In the genomic region with DNA sequence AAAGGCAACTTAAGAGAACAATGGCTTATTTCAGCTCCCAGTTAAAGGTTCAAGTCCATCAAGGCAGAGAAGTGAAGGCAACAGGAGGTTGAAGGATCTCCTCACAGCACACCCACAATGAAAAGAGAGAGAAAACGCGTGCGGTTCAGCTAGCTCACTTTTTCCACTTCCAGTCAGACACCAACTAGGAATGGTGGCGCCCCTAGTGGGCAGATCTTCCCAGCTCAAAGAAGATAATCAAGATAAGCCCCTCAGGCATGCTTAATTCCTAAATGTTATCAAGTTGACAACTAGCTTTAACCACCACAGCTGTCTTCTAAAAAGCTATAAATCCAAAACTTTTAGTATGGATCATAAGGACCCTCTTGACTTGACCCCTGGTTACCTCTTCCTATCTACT, we compare ENCODE assay signal across 8 mouse cellular contexts. TPM values are rescaled to one million over a fixed set of nuclear protein-coding genes. Genes with fewer than 3 reads are reported as not detected.
DNase-seq lines count a peak whose midpoint lies in the region; ATAC-seq lines count a peak whose summit lies in the region.

No protein-coding gene starts in this region.

- no peaks in the 10 kb centered on the region for H3K9me3 ChIP-seq in forebrain, embryonic 14.5 days (replicated peaks; ENCODE audit: control insufficient read depth, low read length)
- no peaks in the 10 kb centered on the region for H3K9me3 ChIP-seq in forebrain, embryonic 13.5 days (replicated peaks)
- no peaks in the 10 kb centered on the region for H3K9me3 ChIP-seq in kidney, embryonic 15.5 days (replicated peaks)

- H3K9ac ChIP-seq in forebrain, embryonic 14.5 days (ENCODE audit: low read length), result no peak overlapping the region
- no peak overlapping the region for H3K9ac ChIP-seq in forebrain, embryonic 13.5 days
- no peak overlapping the region for H3K9ac ChIP-seq in kidney, embryonic 15.5 days

- 0 out of 2 replicates have a peak, but pooled peaks cover 11% of the 10 kb centered on the region for H3K27me3 ChIP-seq in forebrain, embryonic 14.5 days (replicated peaks; ENCODE audit: control insufficient read depth, insufficient read depth, low read length)
- peaks cover 16% of the 10 kb centered on the region for H3K27me3 ChIP-seq in forebrain, embryonic 13.5 days
- peaks cover 7% of the 10 kb centered on the region; the same call in 1 of the 2 replicates for H3K27me3 ChIP-seq in kidney, embryonic 15.5 days

- WGBS in forebrain, embryonic 14.5 days, result 9% methylated on average over 4 of the region's 4 CpGs
- WGBS in forebrain, embryonic 13.5 days, result 7% methylated on average over 4 of the region's 4 CpGs
- WGBS in kidney, embryonic 15.5 days, result 6% methylated on average over 4 of the region's 4 CpGs

- no peak overlapping the region for H3K4me2 ChIP-seq in forebrain, embryonic 14.5 days (ENCODE audit: low read length)
- no peak overlapping the region for H3K4me2 ChIP-seq in forebrain, embryonic 13.5 days
- peak overlapping the region; percentile 83 for H3K4me2 ChIP-seq in kidney, embryonic 15.5 days

- DNase-seq in forebrain, embryonic 14.5 days (ENCODE audit: low spot score), result peak; percentile 59
- DNase-seq in gastrocnemius, postnatal 4 days (ENCODE audit: low spot score in 2 of 2), result peak; percentile 42 to 74
- peak; percentile 60 for DNase-seq in lung, postnatal 25 days (ENCODE audit: low spot score)
- DNase-seq in spleen, postnatal 10 days (ENCODE audit: low spot score in 2 of 2), result peak; percentile 80 to 90

- H3K4me1 ChIP-seq in forebrain, embryonic 14.5 days (ENCODE audit: control insufficient read depth, insufficient read depth, low read length), result peaks cover 3% of the 10 kb centered on the region; the same call in 1 of the 2 replicates
- H3K4me1 ChIP-seq in forebrain, embryonic 13.5 days, result peaks cover 19% of the 10 kb centered on the region
- no peaks in the 10 kb centered on the region for H3K4me1 ChIP-seq in brown adipose tissue, adult 24 weeks (ENCODE audit: control insufficient read depth, insufficient read depth, insufficient read length, low read length)
- H3K4me1 ChIP-seq in kidney, embryonic 15.5 days, result peaks cover 24% of the 10 kb centered on the region

- H3K4me3 ChIP-seq in forebrain, embryonic 14.5 days (ENCODE audit: low read depth, low read length), result no peak overlapping the region
- H3K4me3 ChIP-seq in forebrain, embryonic 13.5 days, result no peak overlapping the region
- H3K4me3 ChIP-seq in brown adipose tissue, adult 24 weeks (ENCODE audit: insufficient read depth, low read depth, low read length), result peak overlapping the region; percentile 67; the same call in 1 of the 2 replicates
- peak overlapping the region; percentile 71 for H3K4me3 ChIP-seq in kidney, embryonic 15.5 days (replicated peaks)

- peaks cover 3% of the 10 kb centered on the region; the same call in 1 of the 2 replicates for H3K36me3 ChIP-seq in forebrain, embryonic 14.5 days (ENCODE audit: control insufficient read depth, insufficient read depth, low read length)
- H3K36me3 ChIP-seq in forebrain, embryonic 13.5 days (ENCODE audit: poor library complexity, severe bottlenecking), result peaks cover 4% of the 10 kb centered on the region
- H3K36me3 ChIP-seq in kidney, embryonic 15.5 days, result peaks cover 7% of the 10 kb centered on the region

- no peak overlapping the region for H3K27ac ChIP-seq in forebrain, embryonic 14.5 days (ENCODE audit: low read depth, low read length)
- no peak overlapping the region for H3K27ac ChIP-seq in forebrain, embryonic 13.5 days
- no peak overlapping the region for H3K27ac ChIP-seq in brown adipose tissue, adult 24 weeks (replicated peaks; ENCODE audit: low read depth, low read length)
- no peak overlapping the region for H3K27ac ChIP-seq in kidney, embryonic 15.5 days

- ATAC-seq in forebrain, embryonic 14.5 days, result no peak
- no peak for ATAC-seq in forebrain, embryonic 13.5 days
- ATAC-seq in CD4-positive, CD25-positive, alpha-beta regulatory T cell, adult 4 months, result peak; percentile 64
- ATAC-seq in kidney, embryonic 15.5 days (replicated peaks; ENCODE audit: low FRiP score), result no peak

RNA-seq across cellular contexts. Expression of a gene that starts 1.4 kb away (rescaled TPM):
- 6.1 and 8.3 TPM in 2 replicates for polyA plus RNA-seq in forebrain, embryonic 14.5 days (2014; fragmentation: Nextera tagmentation; extraction: Ambion mirVana)
- 8.3 and 10.9 TPM in 2 replicates for polyA plus RNA-seq in forebrain, embryonic 13.5 days (2015; fragmentation: Nextera tagmentation; extraction: Ambion mirVana)
- 1 to 10 TPM; 1.1 to 2.7 TPM for polyA plus RNA-seq in CD4-positive, CD25-positive, alpha-beta regulatory T cell, adult 4 months (2017; shearing (Covaris generic))
- 21.3 and 26.9 TPM in 2 replicates for polyA plus RNA-seq in brown adipose tissue, adult 24 weeks (2012; ENCODE audit: insufficient read depth, insufficient read length, missing spikeins)
- total RNA-seq in gastrocnemius, postnatal 4 days (2021), result 10 to 100 TPM; 22.4 to 23.5 TPM
- polyA plus RNA-seq in kidney, embryonic 15.5 days (2015; fragmentation: Nextera tagmentation; extraction: Ambion mirVana), result 17.7 and 20.4 TPM in 2 replicates

RNA-seq across cellular contexts. Expression of a gene that starts 1.6 kb away (rescaled TPM):
- polyA plus RNA-seq in forebrain, embryonic 14.5 days (2014; fragmentation: Nextera tagmentation; extraction: Ambion mirVana), result 12.2 and 15.1 TPM in 2 replicates
- polyA plus RNA-seq in forebrain, embryonic 13.5 days (2015; fragmentation: Nextera tagmentation; extraction: Ambion mirVana), result 24.2 and 29.5 TPM in 2 replicates
- 1 to 10 TPM; 4.8 to 6.5 TPM for polyA plus RNA-seq in CD4-positive, CD25-positive, alpha-beta regulatory T cell, adult 4 months (2017; shearing (Covaris generic))
- 0.79 and 1.4 TPM in 2 replicates for polyA plus RNA-seq in brown adipose tissue, adult 24 weeks (2012; ENCODE audit: insufficient read depth, insufficient read length, missing spikeins)
- total RNA-seq in gastrocnemius, postnatal 4 days (2021), result 10 to 100 TPM; 14.3 to 15.0 TPM
- polyA plus RNA-seq in kidney, embryonic 15.5 days (2015; fragmentation: Nextera tagmentation; extraction: Ambion mirVana), result 32.9 and 33.1 TPM in 2 replicates

RNA-seq across cellular contexts. Expression of a gene that starts 14.8 kb away (rescaled TPM):
- 102 and 108 TPM in 2 replicates for polyA plus RNA-seq in forebrain, embryonic 14.5 days (2014; fragmentation: Nextera tagmentation; extraction: Ambion mirVana)
- polyA plus RNA-seq in forebrain, embryonic 13.5 days (2015; fragmentation: Nextera tagmentation; extraction: Ambion mirVana), result 89.1 and 97.1 TPM in 2 replicates
- 10 to 100 TPM; 29.2 to 31.7 TPM for polyA plus RNA-seq in CD4-positive, CD25-positive, alpha-beta regulatory T cell, adult 4 months (2017; shearing (Covaris generic))
- 23.3 and 26.3 TPM in 2 replicates for polyA plus RNA-seq in brown adipose tissue, adult 24 weeks (2012; ENCODE audit: insufficient read depth, insufficient read length, missing spikeins)
- 10 to 100 TPM; 25.1 to 29.8 TPM for total RNA-seq in gastrocnemius, postnatal 4 days (2021)
- 67.6 and 68.1 TPM in 2 replicates for polyA plus RNA-seq in kidney, embryonic 15.5 days (2015; fragmentation: Nextera tagmentation; extraction: Ambion mirVana)

RNA-seq across cellular contexts. Expression of a gene that starts 53.7 kb away (rescaled TPM):
- polyA plus RNA-seq in forebrain, embryonic 14.5 days (2014; fragmentation: Nextera tagmentation; extraction: Ambion mirVana), result 21.9 and 32.5 TPM in 2 replicates
- polyA plus RNA-seq in forebrain, embryonic 13.5 days (2015; fragmentation: Nextera tagmentation; extraction: Ambion mirVana), result 25.4 and 33.2 TPM in 2 replicates
- 10 to 100 TPM; 11.4 to 16.4 TPM for polyA plus RNA-seq in CD4-positive, CD25-positive, alpha-beta regulatory T cell, adult 4 months (2017; shearing (Covaris generic))
- 10.3 and 17.3 TPM in 2 replicates for polyA plus RNA-seq in brown adipose tissue, adult 24 weeks (2012; ENCODE audit: insufficient read depth, insufficient read length, missing spikeins)
- total RNA-seq in gastrocnemius, postnatal 4 days (2021), result 10 to 100 TPM; 35.1 to 40.3 TPM
- 29.7 and 32.2 TPM in 2 replicates for polyA plus RNA-seq in kidney, embryonic 15.5 days (2015; fragmentation: Nextera tagmentation; extraction: Ambion mirVana)

RNA-seq across cellular contexts. Expression of a gene that starts 58.5 kb away (rescaled TPM):
- polyA plus RNA-seq in forebrain, embryonic 14.5 days (2014; fragmentation: Nextera tagmentation; extraction: Ambion mirVana), result 5.9 and 6.4 TPM in 2 replicates
- 2.0 and 2.2 TPM in 2 replicates for polyA plus RNA-seq in forebrain, embryonic 13.5 days (2015; fragmentation: Nextera tagmentation; extraction: Ambion mirVana)
- polyA plus RNA-seq in CD4-positive, CD25-positive, alpha-beta regulatory T cell, adult 4 months (2017; shearing (Covaris generic)), result not detected
- polyA plus RNA-seq in brown adipose tissue, adult 24 weeks (2012; ENCODE audit: insufficient read depth, insufficient read length, missing spikeins), result not detected in 2 replicates
- total RNA-seq in gastrocnemius, postnatal 4 days (2021), result not detected
- 0.68 and 0.87 TPM in 2 replicates for polyA plus RNA-seq in kidney, embryonic 15.5 days (2015; fragmentation: Nextera tagmentation; extraction: Ambion mirVana)

Comparison
In these comparisons a context has a peak if more than half of its experiments do, and no peak if none do; other contexts are left out.
1. H3K4me3 ChIP-seq: peak in brown adipose tissue, adult 24 weeks (single experiment) and kidney, embryonic 15.5 days (single experiment); none in forebrain, embryonic 14.5 days (single experiment) and forebrain, embryonic 13.5 days (single experiment).
2. Peak in every context shown above with its lines, with median percentiles within 50 percentile points of each other: DNase-seq.